Mouse (Mus musculus): ENCODE results near the gene Pfkm.

DNA sequence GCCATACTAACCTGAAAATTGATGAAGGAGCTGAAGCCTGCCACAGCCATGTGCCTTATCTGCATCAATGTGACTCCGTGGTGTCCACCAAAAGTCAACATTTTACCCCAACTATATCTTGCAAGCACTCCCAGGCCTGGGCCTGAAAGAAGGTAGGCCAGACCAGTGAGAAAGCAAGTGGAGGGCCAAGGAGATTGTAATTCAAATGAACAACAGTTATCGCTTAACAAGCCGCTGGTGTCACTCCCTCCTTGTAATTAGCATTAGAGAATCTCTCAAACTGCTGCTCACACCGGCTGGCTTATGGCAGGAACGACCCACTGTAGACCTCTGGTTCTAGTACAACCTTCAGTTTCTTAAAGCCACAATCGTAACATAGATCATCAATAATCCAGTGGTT, 15.5 kb upstream of the Pfkm start:
- TF ChIP-seq GATA1 (IDR thresholded peaks at IDR 0.05; ENCODE audit: low read length) (no peak), TAL1 (IDR thresholded peaks at IDR 0.05; ENCODE audit: low read length) (no peak)
